Mouse (Mus musculus): ENCODE measurements around the gene Enc1. TPM values are rescaled to one million over a fixed set of nuclear protein-coding genes. Genes with fewer than 3 reads are reported as not detected.

Gene Enc1
- polyA plus RNA-seq, 1 experiment from 2014 or later, result 59.2 TPM

- Histone ChIP-seq H3K9ac (no peak overlapping the region), H3K27me3 (no peaks in the 10 kb centered on the region), H3K4me2 (no peak overlapping the region), H3K9me3 (no peaks in the 10 kb centered on the region), H3K36me3 (no peaks in the 10 kb centered on the region), H3K27ac (no peak overlapping the region), H3K4me3 (no peak overlapping the region), H3K4me1 (replicated peaks) (peaks cover 18% of the 10 kb centered on the region)
- WGBS, result 68% methylated on average over 2 of the region's 2 CpGs
- ATAC-seq (ENCODE audit: low FRiP score), result no peak
These were observed 7.8 kb upstream of the Enc1 start for GRCm38 (mm10) chr13:97233092-97233491.

DNA sequence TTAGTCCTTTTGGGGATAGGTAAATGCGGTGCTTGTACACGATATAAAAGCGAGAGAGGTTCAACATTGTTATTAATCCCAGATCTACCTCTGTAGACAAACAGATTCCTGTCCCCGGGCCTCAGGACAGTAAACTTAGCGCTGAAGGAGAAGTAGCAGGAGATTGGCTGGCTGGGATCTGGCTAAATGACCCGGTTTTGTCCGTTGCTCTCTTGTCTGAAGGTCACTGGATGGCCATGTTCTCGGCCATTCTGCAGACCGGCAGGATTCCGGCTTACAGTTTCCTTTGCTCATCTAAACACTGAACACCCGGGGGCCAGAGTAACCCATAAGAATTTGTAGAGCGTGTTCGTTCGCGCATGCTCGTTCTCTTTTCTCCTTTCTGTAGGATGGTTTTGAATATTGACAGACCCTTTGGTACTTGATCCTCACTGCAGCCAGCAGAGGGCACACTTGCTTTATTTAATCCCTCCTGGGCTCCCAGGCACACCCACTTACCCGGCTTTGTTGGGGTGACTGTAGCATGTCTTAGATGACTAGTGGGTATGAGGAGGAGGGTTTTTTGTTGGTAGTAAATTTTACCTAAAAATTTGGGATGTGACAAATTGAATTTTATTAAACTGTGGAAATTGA is 6.0 kb upstream of the Enc1 start:
- ATAC-seq (ENCODE audit: low FRiP score), result peak; percentile 81
- no peak overlapping the region for H3K27ac ChIP-seq
- 17% methylated on average over 17 of the region's 17 CpGs for WGBS
- H3K36me3 ChIP-seq, result no peaks in the 10 kb centered on the region
- H3K9ac ChIP-seq, result peak overlapping the region; percentile 65
- H3K9me3 ChIP-seq, result no peaks in the 10 kb centered on the region
- H3K27me3 ChIP-seq, result no peaks in the 10 kb centered on the region
- H3K4me2 ChIP-seq, result peak overlapping the region; percentile 62
- peaks cover 35% of the 10 kb centered on the region for H3K4me1 ChIP-seq (replicated peaks)
- H3K4me3 ChIP-seq, result peak overlapping the region; percentile 38

GRCm38 (mm10) chr13:97235911-97236310 is 5.0 kb upstream of the Enc1 start:
- no peaks in the 10 kb centered on the region for H3K27me3 ChIP-seq
- no peak overlapping the region; the same call in 1 of the 2 replicates for H3K9ac ChIP-seq
- H3K27ac ChIP-seq, result 0 out of 2 replicates have a peak overlapping the region, but pooled peaks have one; percentile 18
- no peak overlapping the region for H3K4me3 ChIP-seq
- no peaks in the 10 kb centered on the region for H3K9me3 ChIP-seq
- WGBS, result 40% methylated on average over 6 of the region's 6 CpGs
- no peak for ATAC-seq (ENCODE audit: low FRiP score)
- peaks cover 42% of the 10 kb centered on the region for H3K4me1 ChIP-seq (replicated peaks)
- no peak overlapping the region for H3K4me2 ChIP-seq
- H3K36me3 ChIP-seq, result no peaks in the 10 kb centered on the region

GRCm38 (mm10) chr13:97237700-97238099 is 3.2 kb upstream of the Enc1 start:
- Histone ChIP-seq H3K27ac (peak overlapping the region; percentile 98), H3K9me3 (no peaks in the 10 kb centered on the region), H3K4me3 (no peak overlapping the region), H3K27me3 (no peaks in the 10 kb centered on the region), H3K9ac (no peak overlapping the region), H3K4me1 (replicated peaks) (peaks cover 46% of the 10 kb centered on the region), H3K36me3 (no peaks in the 10 kb centered on the region), H3K4me2 (no peak overlapping the region)
- ATAC-seq (ENCODE audit: low FRiP score), result no peak
- 21% methylated on average over 3 of the region's 3 CpGs for WGBS

DNA sequence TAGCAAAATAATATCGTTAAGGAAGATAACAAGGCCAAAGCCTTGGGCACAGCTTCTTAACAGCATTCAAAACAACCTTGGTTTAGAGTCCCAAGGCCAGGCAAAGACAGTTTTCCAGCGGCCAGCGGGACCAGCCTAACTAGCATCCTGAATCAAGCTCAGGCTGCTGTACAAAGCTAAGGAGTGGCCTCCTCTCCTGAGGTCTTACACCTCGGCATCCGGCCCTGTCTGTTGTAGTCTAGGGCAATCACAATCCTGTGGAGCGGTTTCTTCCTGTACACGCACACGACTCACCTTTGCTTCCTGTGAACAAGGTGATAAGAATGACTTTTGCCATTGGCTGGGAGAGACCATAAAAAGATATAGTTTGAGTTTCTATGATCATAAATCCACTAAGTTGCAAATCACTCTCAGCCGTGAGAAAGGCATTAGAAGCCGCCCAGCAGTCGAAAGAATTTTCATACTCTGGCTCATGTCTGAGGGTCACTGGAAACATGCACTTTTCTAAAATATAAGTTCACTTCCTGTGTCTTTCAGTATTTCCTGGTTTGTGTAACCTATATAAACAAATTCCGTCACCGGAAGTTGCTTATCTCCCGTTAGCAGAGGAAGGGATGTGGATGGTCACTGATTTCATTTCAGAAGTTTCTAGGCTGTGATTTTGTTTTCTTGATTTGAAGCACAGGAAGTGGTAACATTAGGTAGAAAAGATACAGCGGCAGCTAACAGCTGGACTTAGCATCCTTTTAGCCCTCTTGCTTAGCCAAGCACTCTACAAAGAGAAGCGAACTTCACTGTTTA is 2.5 kb upstream of the Enc1 start:
- ATAC-seq (ENCODE audit: low FRiP score), result no peak
- Histone ChIP-seq H3K36me3 (no peaks in the 10 kb centered on the region), H3K4me1 (replicated peaks) (peaks cover 53% of the 10 kb centered on the region), H3K4me2 (no peak overlapping the region), H3K27me3 (no peaks in the 10 kb centered on the region), H3K4me3 (no peak overlapping the region), H3K27ac (peak overlapping the region; percentile 98), H3K9ac (0 out of 2 replicates have a peak overlapping the region, but pooled peaks have one; percentile 1), H3K9me3 (no peaks in the 10 kb centered on the region)
- 65% methylated on average over 16 of the region's 16 CpGs for WGBS

- H3K36me3 ChIP-seq, result no peaks in the 10 kb centered on the region
- ATAC-seq (ENCODE audit: low FRiP score), result 0 out of 2 replicates have a peak, but pooled peaks have one; percentile 23
- H3K4me3 ChIP-seq, result peak overlapping the region; percentile 96; the same call in 1 of the 2 replicates
- H3K27me3 ChIP-seq, result no peaks in the 10 kb centered on the region
- WGBS, result 6% methylated on average over 23 of the region's 23 CpGs
- H3K9me3 ChIP-seq, result no peaks in the 10 kb centered on the region
- H3K4me1 ChIP-seq (replicated peaks), result peaks cover 65% of the 10 kb centered on the region
- H3K27ac ChIP-seq, result peak overlapping the region; percentile 98
- H3K9ac ChIP-seq, result peak overlapping the region; percentile 58; the same call in 1 of the 2 replicates
- H3K4me2 ChIP-seq, result peak overlapping the region; percentile 83
These were observed 1.3 kb upstream of the Enc1 start for GRCm38 (mm10) chr13:97239343-97240180.

GRCm38 (mm10) chr13:97240279-97240964 is 483 bp upstream of the Enc1 start:
- Histone ChIP-seq H3K9ac (peak overlapping the region; percentile 97), H3K27me3 (no peaks in the 10 kb centered on the region), H3K36me3 (peaks cover 5% of the 10 kb centered on the region), H3K4me1 (replicated peaks) (peaks cover 69% of the 10 kb centered on the region), H3K4me2 (peak overlapping the region; percentile 83), H3K4me3 (peak overlapping the region; percentile 96), H3K9me3 (no peaks in the 10 kb centered on the region), H3K27ac (peak overlapping the region; percentile 98)
- WGBS, result under 1% methylated on average over 35 of the region's 36 CpGs
- peak; percentile 83 for ATAC-seq (ENCODE audit: low FRiP score)

GRCm38 (mm10) chr13:97241787-97242280 is 929 bp downstream of the Enc1 start:
- Histone ChIP-seq H3K4me3 (peak overlapping the region; percentile 96), H3K27me3 (no peaks in the 10 kb centered on the region), H3K9ac (peak overlapping the region; percentile 97), H3K27ac (peak overlapping the region; percentile 98), H3K4me1 (replicated peaks) (peaks cover 76% of the 10 kb centered on the region), H3K36me3 (peaks cover 20% of the 10 kb centered on the region), H3K4me2 (peak overlapping the region; percentile 83), H3K9me3 (no peaks in the 10 kb centered on the region)
- no peak for ATAC-seq (ENCODE audit: low FRiP score)
- under 1% methylated on average over 20 of the region's 20 CpGs for WGBS

GRCm38 (mm10) chr13:97242716-97243115 is 1.8 kb downstream of the Enc1 start:
- 2% methylated on average over 6 of the region's 6 CpGs for WGBS
- no peaks in the 10 kb centered on the region for H3K9me3 ChIP-seq
- H3K4me2 ChIP-seq, result peak overlapping the region; percentile 83
- peak overlapping the region; percentile 96 for H3K4me3 ChIP-seq
- no peaks in the 10 kb centered on the region for H3K27me3 ChIP-seq
- H3K27ac ChIP-seq, result peak overlapping the region; percentile 98
- ATAC-seq (ENCODE audit: low FRiP score), result no peak
- H3K4me1 ChIP-seq (replicated peaks), result peaks cover 82% of the 10 kb centered on the region
- peaks cover 28% of the 10 kb centered on the region for H3K36me3 ChIP-seq
- H3K9ac ChIP-seq, result peak overlapping the region; percentile 97

GRCm38 (mm10) chr13:97243962-97244711 is 3.2 kb downstream of the Enc1 start:
- ATAC-seq (ENCODE audit: low FRiP score), result no peak
- Histone ChIP-seq H3K9me3 (no peaks in the 10 kb centered on the region), H3K4me1 (replicated peaks) (peaks cover 82% of the 10 kb centered on the region), H3K4me2 (peak overlapping the region; percentile 83), H3K36me3 (peaks cover 43% of the 10 kb centered on the region), H3K4me3 (peak overlapping the region; percentile 96), H3K9ac (peak overlapping the region; percentile 97), H3K27me3 (no peaks in the 10 kb centered on the region), H3K27ac (peak overlapping the region; percentile 98)
- WGBS, result 20% methylated on average over 15 of the region's 15 CpGs

DNA sequence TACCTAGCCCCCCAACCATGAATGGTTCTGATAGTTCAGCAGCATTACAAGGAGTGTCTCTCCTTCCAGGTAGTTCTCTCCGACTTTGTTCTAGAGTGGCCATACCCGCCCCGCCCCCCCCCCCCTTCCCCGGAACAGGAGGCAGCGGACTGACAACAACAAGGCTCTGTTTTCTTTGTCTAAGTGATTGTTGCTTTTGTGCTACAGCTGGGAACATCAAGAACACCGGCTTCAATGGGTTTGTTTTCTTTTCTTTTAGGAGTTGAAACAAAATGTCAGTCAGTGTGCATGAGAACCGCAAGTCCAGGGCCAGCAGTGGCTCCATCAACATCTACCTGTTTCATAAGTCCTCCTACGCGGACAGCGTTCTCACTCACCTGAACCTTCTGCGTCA is 3.8 kb downstream of the Enc1 start:
- no peak for ATAC-seq (ENCODE audit: low FRiP score)
- H3K9ac ChIP-seq, result peak overlapping the region; percentile 97
- 50% methylated on average over 11 of the region's 11 CpGs for WGBS

More for the DNA sequence above, 3.8 kb downstream of the Enc1 start:
- H3K4me2 ChIP-seq, result peak overlapping the region; percentile 83
- peak overlapping the region; percentile 98 for H3K27ac ChIP-seq
- H3K4me3 ChIP-seq, result peak overlapping the region; percentile 96
- H3K4me1 ChIP-seq (replicated peaks), result peaks cover 83% of the 10 kb centered on the region
- H3K9me3 ChIP-seq, result no peaks in the 10 kb centered on the region
- no peaks in the 10 kb centered on the region for H3K27me3 ChIP-seq
- H3K36me3 ChIP-seq, result peaks cover 43% of the 10 kb centered on the region

All from hindbrain, embryonic 13.5 days (tissue).